Mouse (Mus musculus) limb, embryonic 15.5 days (tissue): Measurements from ENCODE around the gene Fank1. TPM values are rescaled to one million over a fixed set of nuclear protein-coding genes. Genes with fewer than 3 reads are reported as not detected.

ENCODE experiments used
- ATAC-seq: fragments of 200-750 bp; cut with Nextera tagmentation; 2 replicates; pipeline ENCODE4 v1.8.0; 2017; ENCODE audit warnings: low read depth, moderate TSS enrichment; ENCODE audit not compliant: insufficient number of reproducible peaks, low FRiP score, low TSS enrichment
- H3K27ac ChIP-seq: fragments of 300-500 bp; sonication (generic); 2 replicates; pipeline ENCODE4 v1.5.1; 2015; ENCODE audit warnings: moderate library complexity, mild to moderate bottlenecking, inconsistent platforms
- H3K27me3 ChIP-seq: fragments of 300-500 bp; sonication (generic); 2 replicates; pipeline ENCODE4 v1.6.1; 2015; ENCODE audit warnings: inconsistent platforms
- H3K36me3 ChIP-seq: fragments of 300-500 bp; sonication (generic); 2 replicates; pipeline ENCODE4 v1.6.1; 2015; ENCODE audit warnings: inconsistent platforms
- H3K4me1 ChIP-seq: fragments of 300-500 bp; sonication (generic); 2 replicates; pipeline ENCODE4 v1.6.1; 2015; ENCODE audit warnings: inconsistent platforms
- H3K4me2 ChIP-seq: fragments of 300-500 bp; sonication (generic); 2 replicates; pipeline ENCODE4 v1.6.1; 2015; ENCODE audit warnings: mild to moderate bottlenecking, inconsistent platforms
- H3K4me3 ChIP-seq: fragments of 300-500 bp; sonication (generic); 2 replicates; pipeline ENCODE4 v1.5.1; 2015; ENCODE audit warnings: mild to moderate bottlenecking, inconsistent platforms
- H3K9ac ChIP-seq: fragments of 300-500 bp; sonication (generic); 2 replicates; pipeline ENCODE4 v1.6.1; 2015; ENCODE audit warnings: inconsistent platforms
- H3K9me3 ChIP-seq: fragments of 300-500 bp; sonication (generic); 2 replicates; pipeline ENCODE4 v1.6.1; 2016; ENCODE audit warnings: inconsistent platforms
- WGBS: fragments of 180-500 bp; shearing (Covaris S2); methylation state at CpG from one replicate; pipeline ENCODE4 v1.1.7; 2015; 5-methylcytosine and 5-hydroxymethylcytosine counted together
- polyA plus RNA-seq: library from polyadenylated mRNA; unstranded; fragments of >200 nt; fragmentation: Nextera tagmentation; extraction: Ambion mirVana; gene quantifications from 2 replicates; pipeline ENCODE4 v1.2.1, GENCODE M21; 2015

Fank1 gene
- polyA plus RNA-seq, 1 experiment from 2014 or later, result not detected

GRCm38 (mm10) chr7:133748753-133749152, 27.9 kb upstream of the Fank1 start:
- Histone ChIP-seq H3K4me2 (no peak overlapping the region), H3K9ac (no peak overlapping the region), H3K9me3 (no peaks in the 10 kb centered on the region), H3K4me1 (peaks cover 3% of the 10 kb centered on the region; the same call in 1 of the 2 replicates), H3K4me3 (no peak overlapping the region), H3K27ac (no peak overlapping the region), H3K27me3 (no peaks in the 10 kb centered on the region), H3K36me3 (peaks cover 7% of the 10 kb centered on the region)
- 82% methylated on average over 14 of the region's 14 CpGs for WGBS
- no peak for ATAC-seq

GRCm38 (mm10) chr7:133750666-133751065, 26.0 kb upstream of the Fank1 start:
- Histone ChIP-seq H3K36me3 (peaks cover 7% of the 10 kb centered on the region), H3K4me1 (no peaks in the 10 kb centered on the region), H3K27me3 (no peaks in the 10 kb centered on the region), H3K27ac (0 out of 2 replicates have a peak overlapping the region, but pooled peaks have one; percentile 38), H3K9me3 (no peaks in the 10 kb centered on the region), H3K4me2 (no peak overlapping the region), H3K4me3 (no peak overlapping the region), H3K9ac (no peak overlapping the region)
- ATAC-seq, result no peak
- WGBS, result 54% methylated on average over 5 of the region's 5 CpGs

GRCm38 (mm10) chr7:133751163-133751562, 25.5 kb upstream of the Fank1 start:
- H3K36me3 ChIP-seq, result peaks cover 7% of the 10 kb centered on the region
- 76% methylated on average over 5 of the region's 5 CpGs for WGBS
- H3K9me3 ChIP-seq, result no peaks in the 10 kb centered on the region
- H3K27ac ChIP-seq, result no peak overlapping the region
- H3K4me1 ChIP-seq, result no peaks in the 10 kb centered on the region
- H3K4me2 ChIP-seq, result no peak overlapping the region
- no peak overlapping the region for H3K9ac ChIP-seq
- H3K27me3 ChIP-seq, result no peaks in the 10 kb centered on the region
- ATAC-seq, result no peak
- no peak overlapping the region for H3K4me3 ChIP-seq

GRCm38 (mm10) chr7:133757961-133758455, 18.7 kb upstream of the Fank1 start:
- H3K27me3 ChIP-seq, result no peaks in the 10 kb centered on the region
- no peak overlapping the region for H3K4me2 ChIP-seq
- ATAC-seq, result no peak
- peaks cover 3% of the 10 kb centered on the region; the same call in 1 of the 2 replicates for H3K4me1 ChIP-seq
- 59% methylated on average over 5 of the region's 5 CpGs for WGBS
- H3K36me3 ChIP-seq, result no peaks in the 10 kb centered on the region
- no peak overlapping the region for H3K4me3 ChIP-seq
- H3K9me3 ChIP-seq, result no peaks in the 10 kb centered on the region
- H3K9ac ChIP-seq, result no peak overlapping the region
- no peak overlapping the region for H3K27ac ChIP-seq

GRCm38 (mm10) chr7:133758716-133759115, 17.9 kb upstream of the Fank1 start:
- WGBS, result 97% methylated on average over 5 of the region's 5 CpGs
- Histone ChIP-seq H3K27ac (no peak overlapping the region), H3K9ac (no peak overlapping the region), H3K4me1 (peaks cover 3% of the 10 kb centered on the region; the same call in 1 of the 2 replicates), H3K9me3 (no peaks in the 10 kb centered on the region), H3K27me3 (no peaks in the 10 kb centered on the region), H3K4me2 (no peak overlapping the region), H3K4me3 (no peak overlapping the region), H3K36me3 (no peaks in the 10 kb centered on the region)
- ATAC-seq, result no peak

- Histone ChIP-seq H3K36me3 (no peaks in the 10 kb centered on the region), H3K9ac (no peak overlapping the region), H3K4me2 (peak overlapping the region; percentile 24; the same call in 1 of the 2 replicates), H3K9me3 (no peaks in the 10 kb centered on the region), H3K27ac (no peak overlapping the region), H3K27me3 (no peaks in the 10 kb centered on the region), H3K4me3 (no peak overlapping the region), H3K4me1 (peaks cover 3% of the 10 kb centered on the region; the same call in 1 of the 2 replicates)
- no peak for ATAC-seq
- 19% methylated on average over 27 of the region's 27 CpGs for WGBS
These were observed 16.9 kb upstream of the Fank1 start for GRCm38 (mm10) chr7:133759611-133760353.

GRCm38 (mm10) chr7:133762696-133763095, 14.0 kb upstream of the Fank1 start:
- Histone ChIP-seq H3K4me1 (peaks cover 3% of the 10 kb centered on the region; the same call in 1 of the 2 replicates), H3K27ac (no peak overlapping the region), H3K9me3 (no peaks in the 10 kb centered on the region), H3K4me2 (no peak overlapping the region), H3K36me3 (no peaks in the 10 kb centered on the region), H3K4me3 (no peak overlapping the region), H3K9ac (no peak overlapping the region), H3K27me3 (no peaks in the 10 kb centered on the region)
- WGBS, result 75% methylated on average over 6 of the region's 6 CpGs
- ATAC-seq, result no peak

- H3K4me1 ChIP-seq, result peaks cover 3% of the 10 kb centered on the region; the same call in 1 of the 2 replicates
- H3K9ac ChIP-seq, result no peak overlapping the region
- 73% methylated on average over 2 of the region's 2 CpGs for WGBS
- no peak overlapping the region for H3K4me2 ChIP-seq
- no peaks in the 10 kb centered on the region for H3K36me3 ChIP-seq
- no peak overlapping the region for H3K27ac ChIP-seq
- H3K27me3 ChIP-seq, result no peaks in the 10 kb centered on the region
- H3K9me3 ChIP-seq, result no peaks in the 10 kb centered on the region
- no peak overlapping the region for H3K4me3 ChIP-seq
- no peak for ATAC-seq
These were observed 12.2 kb upstream of the Fank1 start for GRCm38 (mm10) chr7:133764425-133764824.

- no peak for ATAC-seq
- H3K4me3 ChIP-seq, result no peak overlapping the region
These were observed 11.3 kb upstream of the Fank1 start for GRCm38 (mm10) chr7:133765240-133765848.

GRCm38 (mm10) chr7:133765849-133766243, 10.8 kb upstream of the Fank1 start:
- ATAC-seq, result no peak
- H3K27ac ChIP-seq, result no peak overlapping the region
- 71% methylated on average over 13 of the region's 13 CpGs for WGBS
- H3K27me3 ChIP-seq, result no peaks in the 10 kb centered on the region
- no peak overlapping the region for H3K4me2 ChIP-seq
- no peaks in the 10 kb centered on the region for H3K9me3 ChIP-seq
- no peak overlapping the region for H3K4me3 ChIP-seq
- no peaks in the 10 kb centered on the region for H3K4me1 ChIP-seq
- H3K9ac ChIP-seq, result no peak overlapping the region
- no peaks in the 10 kb centered on the region for H3K36me3 ChIP-seq

More at GRCm38 (mm10) chr7:133765240-133765848, 11.3 kb upstream of the Fank1 start:
- H3K9me3 ChIP-seq, result no peaks in the 10 kb centered on the region
- no peaks in the 10 kb centered on the region for H3K27me3 ChIP-seq
- no peaks in the 10 kb centered on the region for H3K4me1 ChIP-seq
- H3K9ac ChIP-seq, result no peak overlapping the region
- H3K4me2 ChIP-seq, result no peak overlapping the region
- no peak overlapping the region for H3K27ac ChIP-seq
- 73% methylated on average over 10 of the region's 10 CpGs for WGBS
- no peaks in the 10 kb centered on the region for H3K36me3 ChIP-seq

- WGBS, result 79% methylated on average over 4 of the region's 4 CpGs
- no peak for ATAC-seq
- H3K27ac ChIP-seq, result no peak overlapping the region
These were observed 8.6 kb upstream of the Fank1 start for GRCm38 (mm10) chr7:133768027-133768426.

GRCm38 (mm10) chr7:133768517-133768916, 8.1 kb upstream of the Fank1 start:
- Histone ChIP-seq H3K9me3 (no peaks in the 10 kb centered on the region), H3K9ac (no peak overlapping the region), H3K4me3 (no peak overlapping the region), H3K36me3 (no peaks in the 10 kb centered on the region), H3K27me3 (no peaks in the 10 kb centered on the region), H3K4me2 (no peak overlapping the region), H3K27ac (no peak overlapping the region), H3K4me1 (no peaks in the 10 kb centered on the region)
- 58% methylated on average over 5 of the region's 5 CpGs for WGBS
- no peak for ATAC-seq

More at GRCm38 (mm10) chr7:133768027-133768426, 8.6 kb upstream of the Fank1 start:
- Histone ChIP-seq H3K36me3 (no peaks in the 10 kb centered on the region), H3K9ac (no peak overlapping the region), H3K4me3 (no peak overlapping the region), H3K4me1 (no peaks in the 10 kb centered on the region), H3K27me3 (no peaks in the 10 kb centered on the region), H3K9me3 (no peaks in the 10 kb centered on the region), H3K4me2 (no peak overlapping the region)
